Mouse (Mus musculus) brown adipose tissue, adult 24 weeks (tissue): ENCODE measurements around the gene Tube1. TPM values are rescaled to one million over a fixed set of nuclear protein-coding genes. Genes with fewer than 3 reads are reported as not detected.

ENCODE experiments used
- H3K27ac ChIP-seq: fragments of 200-500 bp; replicated peaks from 2 replicates; pipeline ENCODE4 v1.5.1; 2012; ENCODE audit warnings: low read depth, mild to moderate bottlenecking, low read length
- H3K4me1 ChIP-seq: fragments of 200-500 bp; 2 replicates; pipeline ENCODE4 v1.6.1; 2012; ENCODE audit warnings: low read length, mixed read lengths; ENCODE audit not compliant: control insufficient read depth, insufficient read depth, insufficient read length
- H3K4me3 ChIP-seq: fragments of 200-500 bp; 2 replicates; pipeline ENCODE4 v1.5.1; 2012; ENCODE audit warnings: low read depth, mild to moderate bottlenecking, low read length, moderate library complexity; ENCODE audit not compliant: insufficient read depth
- polyA plus RNA-seq: library from polyadenylated mRNA; stranded (reverse); fragments of >200 nt; gene quantifications from 2 replicates; pipeline ENCODE4 v1.2.4, GENCODE M21; 2012; ENCODE audit not compliant: missing spikeins, insufficient read depth, insufficient read length

The Tube1 gene
- polyA plus RNA-seq, 1 experiment = not detected

- Histone ChIP-seq H3K27ac (no peak overlapping the region), H3K4me1 (no peaks in the 10 kb centered on the region), H3K4me3 (no peak overlapping the region)
Measured at GRCm38 (mm10) chr10:39157321-39157720, 23.5 kb downstream of the Tube1 start.

GRCm38 (mm10) chr10:39158306-39158705 lies 24.5 kb downstream of the Tube1 start:
- H3K4me3 ChIP-seq = no peak overlapping the region
- H3K27ac ChIP-seq = no peak overlapping the region
- no peaks in the 10 kb centered on the region for H3K4me1 ChIP-seq

- Histone ChIP-seq H3K27ac (no peak overlapping the region), H3K4me3 (no peak overlapping the region), H3K4me1 (no peaks in the 10 kb centered on the region)
Measured at GRCm38 (mm10) chr10:39161406-39161805, 27.6 kb downstream of the Tube1 start.

- no peak overlapping the region for H3K27ac ChIP-seq
- no peak overlapping the region for H3K4me3 ChIP-seq
- H3K4me1 ChIP-seq = no peaks in the 10 kb centered on the region
Measured at GRCm38 (mm10) chr10:39162666-39163484, 29.1 kb downstream of the Tube1 start.

- H3K27ac ChIP-seq = no peak within 1 kb of the TSS
- no peaks in the 10 kb centered on the region for H3K4me1 ChIP-seq
- H3K4me3 ChIP-seq = no peak within 1 kb of the TSS
Measured at GRCm38 (mm10) chr10:39163694-39164093, 29.9 kb downstream of the Tube1 start, which contains the start of gene Ccn6. Gene Ccn6 (minus strand): TSS chr10:39163794.

GRCm38 (mm10) chr10:39165632-39166115 lies 31.9 kb downstream of the Tube1 start:
- Histone ChIP-seq H3K4me3 (0 out of 2 replicates have a peak overlapping the region, but pooled peaks have one; percentile 20), H3K27ac (no peak overlapping the region)

GRCm38 (mm10) chr10:39167611-39168010 lies 33.8 kb downstream of the Tube1 start:
- Histone ChIP-seq H3K4me3 (no peak overlapping the region), H3K4me1 (peaks cover 5% of the 10 kb centered on the region; the same call in 1 of the 2 replicates), H3K27ac (no peak overlapping the region)

More at GRCm38 (mm10) chr10:39165632-39166115, 31.9 kb downstream of the Tube1 start:
- no peaks in the 10 kb centered on the region for H3K4me1 ChIP-seq

DNA sequence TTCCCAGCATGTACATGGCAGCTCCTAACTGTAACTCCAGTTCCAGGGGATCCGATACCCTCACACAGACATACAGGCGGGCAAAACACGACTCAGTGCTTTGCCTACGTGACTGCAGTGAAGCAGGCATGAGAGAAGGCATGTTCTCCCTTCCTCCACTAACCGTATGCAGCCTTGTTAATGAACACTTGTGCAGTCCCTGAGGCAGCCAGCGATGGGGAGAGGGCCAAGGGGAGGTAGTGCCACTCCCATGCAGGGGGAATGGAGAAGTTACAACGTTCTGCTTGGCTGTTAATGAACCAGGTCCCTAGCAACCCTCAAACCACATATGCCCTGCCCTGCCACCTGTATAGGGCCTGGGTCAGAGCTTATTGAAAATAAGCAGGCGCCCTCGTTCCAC lies 35.9 kb downstream of the Tube1 start:
- Histone ChIP-seq H3K4me1 (peaks cover 5% of the 10 kb centered on the region), H3K4me3 (no peak overlapping the region), H3K27ac (no peak overlapping the region)

- no peak overlapping the region for H3K27ac ChIP-seq
- no peak overlapping the region for H3K4me3 ChIP-seq
- H3K4me1 ChIP-seq = peaks cover 5% of the 10 kb centered on the region
Measured at GRCm38 (mm10) chr10:39170181-39170580, 36.4 kb downstream of the Tube1 start.

GRCm38 (mm10) chr10:39170706-39171105 lies 36.9 kb downstream of the Tube1 start:
- Histone ChIP-seq H3K4me3 (no peak overlapping the region), H3K4me1 (peaks cover 5% of the 10 kb centered on the region), H3K27ac (no peak overlapping the region)

DNA sequence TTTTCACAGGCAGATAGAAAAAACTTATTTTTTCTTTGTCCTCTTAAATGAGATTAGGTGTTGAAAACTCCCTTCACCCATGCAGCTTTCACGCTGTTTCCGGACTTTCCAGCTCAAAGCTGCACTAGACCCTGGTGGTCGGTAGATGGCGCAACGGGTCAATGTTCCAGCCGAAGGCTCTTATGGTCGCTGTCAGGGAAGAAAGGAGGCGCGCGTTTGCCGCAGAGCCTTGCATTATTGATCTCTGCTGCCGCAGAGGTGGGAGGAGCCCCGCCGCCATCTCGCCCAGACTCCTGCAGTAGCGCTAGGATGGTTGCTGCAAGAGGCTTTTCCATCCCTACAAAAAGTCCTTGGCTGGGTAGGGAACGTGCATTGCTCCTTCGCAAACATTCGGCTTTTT lies 37.4 kb downstream of the Tube1 start:
- Histone ChIP-seq H3K27ac (peak overlapping the region; percentile 15; the same call in 1 of the 2 replicates), H3K4me1 (peaks cover 5% of the 10 kb centered on the region), H3K4me3 (peak overlapping the region; percentile 61)

DNA sequence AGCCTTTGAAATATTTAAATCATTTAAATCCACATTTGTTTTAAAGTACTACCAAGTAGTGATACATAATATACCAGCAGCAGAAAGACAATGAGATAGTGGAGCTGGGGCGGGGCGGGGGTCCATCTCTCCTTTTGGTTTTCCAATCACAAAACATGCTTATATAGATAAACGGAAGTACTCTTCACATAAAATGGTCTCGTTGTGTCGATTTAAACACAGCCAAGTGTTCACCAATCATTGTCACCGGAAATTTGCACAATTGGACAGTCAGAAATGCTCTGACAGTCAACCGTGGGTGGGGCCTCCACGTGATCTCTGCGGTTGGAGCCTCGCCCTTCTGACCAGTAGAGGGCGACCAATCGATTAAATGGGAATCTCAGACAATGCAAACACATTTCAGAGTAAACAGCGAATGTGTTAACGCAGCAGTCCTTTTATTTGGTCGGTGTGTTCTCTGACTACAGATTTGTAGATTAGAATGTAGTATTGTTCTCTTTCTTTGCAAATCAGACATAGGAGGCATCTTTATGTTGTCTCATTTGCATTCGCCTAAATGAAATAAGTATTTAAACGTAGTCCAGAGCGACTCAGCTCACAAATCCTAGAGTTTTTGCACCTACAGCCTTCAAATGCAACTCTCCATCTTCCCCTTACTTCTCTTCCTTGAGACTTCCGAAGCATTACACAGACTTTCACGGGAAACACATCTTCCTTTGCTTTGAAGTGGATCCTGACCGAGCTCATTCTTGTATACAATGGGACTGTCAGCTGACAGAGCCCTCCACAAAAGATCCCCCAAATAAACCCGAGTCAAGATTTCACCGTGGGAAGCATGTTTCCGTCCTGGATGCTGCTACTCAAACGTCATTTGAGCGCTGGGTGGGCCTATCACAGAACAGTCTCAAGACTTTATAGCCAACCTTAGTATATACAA lies 38.1 kb downstream of the Tube1 start:
- H3K4me3 ChIP-seq = peak overlapping the region; percentile 61
- peaks cover 5% of the 10 kb centered on the region for H3K4me1 ChIP-seq
- peak overlapping the region; percentile 62 for H3K27ac ChIP-seq

DNA sequence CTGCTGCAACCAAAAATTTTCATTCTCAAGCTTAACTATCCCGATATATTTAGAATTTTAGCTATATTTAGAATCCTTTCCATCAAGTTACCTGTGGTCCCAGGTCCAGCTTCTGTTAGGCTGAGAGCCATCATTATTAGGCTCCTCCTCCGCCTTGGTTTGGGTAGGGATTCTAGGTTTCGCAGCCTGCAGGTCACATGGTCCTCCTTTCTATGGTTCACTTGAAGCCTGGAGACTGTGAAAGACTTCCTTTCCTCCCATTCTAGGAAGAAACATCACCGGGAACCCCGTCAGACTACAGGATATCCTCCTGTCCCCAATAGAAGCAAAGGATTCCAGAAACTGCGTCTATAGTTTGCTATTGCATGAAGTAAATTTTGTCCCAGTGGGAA lies 38.8 kb downstream of the Tube1 start:
- Histone ChIP-seq H3K4me1 (peaks cover 5% of the 10 kb centered on the region), H3K4me3 (peak overlapping the region; percentile 29; the same call in 1 of the 2 replicates), H3K27ac (peak overlapping the region; percentile 50; the same call in 1 of the 2 replicates)

GRCm38 (mm10) chr10:39173077-39173476 lies 39.3 kb downstream of the Tube1 start:
- Histone ChIP-seq H3K4me1 (peaks cover 5% of the 10 kb centered on the region), H3K27ac (peak overlapping the region; percentile 50; the same call in 1 of the 2 replicates), H3K4me3 (peak overlapping the region; percentile 29)

DNA sequence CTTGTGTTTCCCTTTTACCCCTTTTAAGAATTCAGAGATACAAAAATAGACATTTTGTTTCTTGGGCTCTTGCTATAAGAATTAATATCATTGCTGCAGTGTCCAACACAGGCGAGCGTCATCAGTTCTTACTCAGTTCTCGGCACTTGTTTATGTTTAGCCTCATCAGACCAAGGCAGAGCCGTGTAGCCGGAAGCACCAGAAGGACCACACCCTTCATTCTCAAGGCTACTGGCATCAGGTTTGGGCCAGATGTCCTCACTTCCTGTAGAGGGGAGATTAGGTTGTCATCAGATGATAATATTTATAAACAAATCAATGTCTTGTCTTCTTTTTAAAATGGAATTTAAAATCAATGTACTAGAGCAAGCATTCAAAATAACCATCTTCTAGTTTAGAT lies 43.2 kb downstream of the Tube1 start:
- Histone ChIP-seq H3K4me3 (no peak overlapping the region), H3K27ac (no peak overlapping the region)

More for the DNA sequence above, 43.2 kb downstream of the Tube1 start:
- peaks cover 5% of the 10 kb centered on the region for H3K4me1 ChIP-seq
